8 mouse cellular contexts compared by ENCODE assay signal in the genomic region with DNA sequence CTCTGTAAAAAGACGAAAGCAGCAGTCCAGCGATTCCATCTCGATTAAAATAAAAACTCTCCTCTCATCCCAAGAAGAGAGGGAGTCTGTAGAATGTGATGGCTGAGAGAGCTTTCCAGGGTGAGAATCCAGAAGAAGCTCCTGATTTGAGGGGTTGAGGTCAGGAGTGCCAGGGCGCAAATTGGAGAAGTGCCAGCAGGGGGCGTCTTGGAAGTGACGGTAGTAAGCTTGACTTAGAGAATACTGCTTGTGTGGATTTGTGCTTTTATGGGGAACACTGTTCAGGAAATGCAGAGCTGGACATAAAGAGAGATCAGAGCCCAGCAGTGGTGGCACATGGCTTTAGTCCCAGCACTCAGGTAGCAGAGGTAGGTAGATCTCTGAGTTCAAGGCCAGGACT. TPM values are rescaled to one million over a fixed set of nuclear protein-coding genes. Genes with fewer than 3 reads are reported as not detected.
DNase-seq lines count a peak whose midpoint lies in the region; TF ChIP-seq lines count a peak whose summit lies in the region.

No protein-coding gene starts in this region.

- peak; percentile 65 for TF ChIP-seq CTCF in layer of hippocampus, adult 2 months (conservative IDR thresholded peaks at IDR 0.05)

- no peak overlapping the region for H3K27ac ChIP-seq in layer of hippocampus, adult 2 months

- no peak overlapping the region for H3K4me3 ChIP-seq in layer of hippocampus, adult 2 months

- DNase-seq in cerebellum, postnatal 10 days = peak; percentile 84
- no peak for DNase-seq in cerebellum, adult 9-11 months
- no peak for DNase-seq in layer of hippocampus, adult 2 months (ENCODE audit: low spot score in 2 of 2)
- no peak for DNase-seq in layer of hippocampus, adult 18-20 months (ENCODE audit: low spot score in 2 of 2)
- peak; percentile 69 for DNase-seq in adrenal gland, postnatal 14 days
- DNase-seq in induced T-regulatory cell, adult 2 months (ENCODE audit: low read depth) = peak; percentile 52
- peak; percentile 59 to 79 for DNase-seq in lung, postnatal 4 days
- DNase-seq in urinary bladder, postnatal 10 days (ENCODE audit: low spot score) = no peak

RNA-seq across cellular contexts. Expression of a gene that starts 28.1 kb away (rescaled TPM):
- total RNA-seq in layer of hippocampus, adult 2 months (2021) = under 1 TPM; 0.42 to 0.84 TPM
- total RNA-seq in layer of hippocampus, adult 18-20 months (2021) = 1 to 10 TPM in 1 of 2 experiments, under 1 TPM in 1; 0.76 to 1.3 TPM
- 4.0 and 6.0 TPM in 2 replicates for total RNA-seq in adrenal gland, postnatal 14 days (2021)

RNA-seq across cellular contexts. Expression of a gene that starts 28.1 kb away (rescaled TPM):
- total RNA-seq in layer of hippocampus, adult 2 months (2021) = not detected
- total RNA-seq in layer of hippocampus, adult 18-20 months (2021) = not detected
- 0.26 TPM in 2 replicates for total RNA-seq in adrenal gland, postnatal 14 days (2021)

RNA-seq across cellular contexts. Expression of a gene that starts 29.9 kb away (rescaled TPM):
- total RNA-seq in layer of hippocampus, adult 2 months (2021) = 10 to 100 TPM; 36.5 to 36.8 TPM
- total RNA-seq in layer of hippocampus, adult 18-20 months (2021) = 10 to 100 TPM; 54.8 to 58.5 TPM
- 42.6 and 57.0 TPM in 2 replicates for total RNA-seq in adrenal gland, postnatal 14 days (2021)

RNA-seq across cellular contexts. Expression of a gene that starts 55.3 kb away (rescaled TPM):
- total RNA-seq in layer of hippocampus, adult 2 months (2021) = 10 to 100 TPM; 36.2 to 38.9 TPM
- total RNA-seq in layer of hippocampus, adult 18-20 months (2021) = 10 to 100 TPM; 31.9 to 34.2 TPM
- total RNA-seq in adrenal gland, postnatal 14 days (2021) = 16.0 and 18.1 TPM in 2 replicates

Comparison
In these comparisons a context has a peak if more than half of its experiments do, and no peak if none do; other contexts are left out.
1. DNase-seq: peak in cerebellum, postnatal 10 days (2 of 2), adrenal gland, postnatal 14 days (single experiment), induced T-regulatory cell, adult 2 months (single experiment) and lung, postnatal 4 days (2 of 2); none in cerebellum, adult 9-11 months (single experiment), layer of hippocampus, adult 2 months (0 of 2), layer of hippocampus, adult 18-20 months (0 of 2) and urinary bladder, postnatal 10 days (single experiment).